In genomic region chr16:91372577-91373472, GRCm38 (mm10) we compare ENCODE assay signal across 8 mouse cellular contexts. TPM values are rescaled to one million over a fixed set of nuclear protein-coding genes. Genes with fewer than 3 reads are reported as not detected.
A peak's percentile ranks its signal among the peaks of the same experiment; 100 is the strongest.
DNase-seq lines count a peak whose midpoint lies in the region; ATAC-seq and TF ChIP-seq lines count a peak whose summit lies in the region.

Gene Ifnar2 (plus strand): TSS chr16:91372783.

- H3K9ac ChIP-seq in lung, embryonic 16.5 days (ENCODE audit: low read length), result peak within 1 kb of the TSS; percentile 91

- DNase-seq in G1E (ENCODE audit: low spot score), result peak; percentile 66
- peak; percentile 77 to 81 for DNase-seq in cerebellum, adult 18-20 months
- peak; percentile 62 for DNase-seq in forelimb bud, embryonic 11.5 days (ENCODE audit: low read depth, low spot score)
- peak; percentile 85 for DNase-seq in heart, postnatal 4 days
- peak; percentile 78 for DNase-seq in layer of hippocampus, adult 9-11 months
- peak; percentile 69 for DNase-seq in ovary, postnatal 10 days (ENCODE audit: low spot score)
- DNase-seq in thymus, postnatal 10 days (ENCODE audit: low spot score in 2 of 2), result peak; percentile 63 to 69

- WGBS in lung, embryonic 16.5 days, result under 1% methylated on average over 61 of the region's 62 CpGs

- peaks cover 65% of the 10 kb centered on the region for H3K4me1 ChIP-seq in G1E (ENCODE audit: insufficient read depth, low read depth, low read length)
- peaks cover 11% of the 10 kb centered on the region for H3K4me1 ChIP-seq in lung, embryonic 16.5 days (replicated peaks; ENCODE audit: control insufficient read depth, insufficient read depth, low read length)

- peak within 1 kb of the TSS; percentile 94 for H3K4me3 ChIP-seq in G1E (ENCODE audit: low read depth, low read length)
- H3K4me3 ChIP-seq in lung, embryonic 16.5 days (ENCODE audit: low read length), result peak within 1 kb of the TSS; percentile 76

- peak; percentile 84 for ATAC-seq in G1E (ENCODE audit: extremely low read depth, insufficient number of reproducible peaks, low FRiP score, poor library complexity, severe bottlenecking)
- peak; percentile 93 for ATAC-seq in lung, embryonic 16.5 days (ENCODE audit: low read depth)

- peak within 1 kb of the TSS; percentile 95 for H3K27ac ChIP-seq in lung, embryonic 16.5 days (ENCODE audit: low read length)

- H3K4me2 ChIP-seq in lung, embryonic 16.5 days (ENCODE audit: low read depth, low read length), result peak within 1 kb of the TSS; percentile 76

- peaks cover 31% of the 10 kb centered on the region for H3K36me3 ChIP-seq in G1E (replicated peaks)
- no peaks in the 10 kb centered on the region for H3K36me3 ChIP-seq in lung, embryonic 16.5 days (ENCODE audit: control insufficient read depth, insufficient read depth, low read length)

- TF ChIP-seq CTCF in G1E (IDR thresholded peaks at IDR 0.05; ENCODE audit: low read depth, low read length), result no peak

- no peaks in the 10 kb centered on the region for H3K9me3 ChIP-seq in G1E (replicated peaks)
- H3K9me3 ChIP-seq in lung, embryonic 16.5 days (ENCODE audit: control insufficient read depth, low read length), result peaks cover 4% of the 10 kb centered on the region; the same call in 1 of the 2 replicates

- H3K27me3 ChIP-seq in G1E (ENCODE audit: insufficient read depth, low read length), result no peaks in the 10 kb centered on the region
- no peaks in the 10 kb centered on the region for H3K27me3 ChIP-seq in lung, embryonic 16.5 days (ENCODE audit: control insufficient read depth, insufficient read depth, low read depth, low read length)

RNA-seq across cellular contexts. Expression of gene Ifnar2, which starts in this region (rescaled TPM):
- total RNA-seq in G1E (2014; fragmentation: Nextera tagmentation) (165 and 186 TPM in 2 replicates), G1E (2017) (66.5 and 67.3 TPM in 2 replicates)
- 27.3 and 35.1 TPM in 2 replicates for polyA plus RNA-seq in G1E (2012)
- total RNA-seq in heart, postnatal 4 days (2021), result 10 to 100 TPM; 29.9 to 33.8 TPM
- polyA plus RNA-seq in lung, embryonic 16.5 days (2015; fragmentation: Nextera tagmentation; extraction: Ambion mirVana), result 69.6 and 73.0 TPM in 2 replicates

Comparison
In these comparisons a context has a peak if more than half of its experiments do, and no peak if none do; other contexts are left out.
1. Peak in every context shown above with its lines: DNase-seq, ATAC-seq, H3K4me3 ChIP-seq and H3K27ac ChIP-seq.